Mouse (Mus musculus) heart, adult 8-10 months (tissue): ENCODE measurements around the gene Ercc6l. TPM values are rescaled to one million over a fixed set of nuclear protein-coding genes. Genes with fewer than 3 reads are reported as not detected.

ENCODE experiments used
- DNase-seq: peaks from one replicate; pipeline ENCODE4 v3.0.0; 2022; ENCODE audit warnings: low spot score
- total RNA-seq, 4 experiments: library from RNA; stranded (reverse); gene quantifications; 2 replicates each; pipeline ENCODE4 v1.2.4; 2022

The Ercc6l gene
- under 1 TPM; 0.27 to 0.29 (median 0.28) TPM for total RNA-seq

DNA sequence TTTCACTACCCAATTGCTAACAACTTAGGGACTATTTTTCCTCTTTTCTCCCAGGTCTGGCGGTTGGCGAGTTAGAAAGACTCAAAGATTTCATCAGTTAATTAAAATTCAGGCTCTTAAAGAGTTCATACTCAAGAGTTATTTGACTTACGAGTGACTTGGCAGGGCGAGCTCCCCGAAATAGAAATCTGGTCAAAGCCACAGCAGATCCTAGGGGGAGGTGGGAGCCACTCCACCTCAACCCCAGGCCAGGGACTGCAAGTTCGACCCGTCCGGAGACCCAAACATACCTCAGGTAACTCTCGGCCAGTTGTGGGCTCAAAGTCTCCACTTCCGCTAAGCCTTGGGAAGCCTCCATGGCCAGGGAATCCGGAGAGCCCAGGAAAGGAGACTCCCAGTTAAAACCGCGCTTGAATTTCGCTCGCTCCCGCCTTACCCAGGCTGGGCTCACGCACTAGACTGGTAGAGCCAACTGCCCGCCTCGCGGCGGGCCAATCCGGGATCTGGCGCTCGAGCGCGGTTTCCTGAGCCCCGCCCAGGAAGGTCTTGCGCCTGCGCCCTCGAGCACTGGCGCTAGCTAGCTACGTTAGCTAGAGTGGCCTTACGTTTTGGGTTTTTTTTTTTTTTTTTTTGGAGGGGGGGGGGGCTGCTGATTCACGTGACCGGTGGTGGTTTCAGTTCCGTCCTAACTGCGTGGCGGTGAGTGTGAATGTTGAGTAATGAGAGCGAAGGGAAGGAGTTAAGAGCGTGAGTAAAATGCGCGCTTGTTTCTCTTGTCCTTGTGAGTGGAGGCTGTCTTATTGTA, at the start of gene Ercc6l:
Ercc6l (minus strand) TSS at position 474 of the 805 bp plus-strand sequence.
- DNase-seq: peak; percentile 86

- no peak for DNase-seq
These were observed 33.9 kb upstream of the Ercc6l start for GRCm38 (mm10) chrX:102190840-102191239.

- DNase-seq: no peak
These were observed 32.7 kb upstream of the Ercc6l start for GRCm38 (mm10) chrX:102189581-102189980.

- peak; percentile 76 for DNase-seq
These were observed 32.0 kb upstream of the Ercc6l start, which contains the start of gene Rps4x for GRCm38 (mm10) chrX:102188712-102189497. TSS of gene Rps4x (minus strand) at chrX:102189394.

DNA sequence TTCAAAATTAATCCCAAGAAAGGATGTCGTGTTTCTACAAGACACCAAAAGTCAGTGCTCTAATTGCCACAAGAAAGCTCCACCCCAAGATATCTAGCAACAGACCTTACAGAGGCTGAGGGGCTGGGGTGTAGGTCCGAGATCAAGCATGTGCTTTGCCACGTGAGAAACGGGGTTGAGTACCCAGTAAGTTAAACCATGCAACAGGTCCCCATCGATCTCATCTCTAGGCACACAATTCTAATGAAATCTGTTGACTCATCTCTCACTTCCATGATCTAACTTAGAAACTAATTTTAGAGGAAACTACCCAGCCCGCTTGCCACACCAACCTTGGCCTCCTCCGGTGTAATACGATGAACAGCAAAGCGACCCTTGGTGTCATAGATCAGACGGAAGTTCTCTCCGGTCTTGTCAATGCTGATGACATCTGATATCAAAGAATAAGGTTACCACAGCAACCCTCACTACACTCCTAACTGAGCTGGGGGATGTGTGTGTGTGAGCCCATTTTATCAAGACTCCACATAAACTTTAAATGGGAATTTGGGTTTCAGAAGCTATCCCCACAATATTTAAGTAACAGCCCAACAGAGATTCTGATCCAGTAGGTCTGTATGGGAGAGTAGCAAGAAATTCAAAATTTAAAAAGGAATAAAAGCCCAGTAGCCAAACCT, 30.3 kb upstream of the Ercc6l start:
- DNase-seq: no peak

GRCm38 (mm10) chrX:102182575-102182974, 25.7 kb upstream of the Ercc6l start:
- DNase-seq: no peak

GRCm38 (mm10) chrX:102175538-102176287, 18.8 kb upstream of the Ercc6l start:
- DNase-seq: no peak

DNA sequence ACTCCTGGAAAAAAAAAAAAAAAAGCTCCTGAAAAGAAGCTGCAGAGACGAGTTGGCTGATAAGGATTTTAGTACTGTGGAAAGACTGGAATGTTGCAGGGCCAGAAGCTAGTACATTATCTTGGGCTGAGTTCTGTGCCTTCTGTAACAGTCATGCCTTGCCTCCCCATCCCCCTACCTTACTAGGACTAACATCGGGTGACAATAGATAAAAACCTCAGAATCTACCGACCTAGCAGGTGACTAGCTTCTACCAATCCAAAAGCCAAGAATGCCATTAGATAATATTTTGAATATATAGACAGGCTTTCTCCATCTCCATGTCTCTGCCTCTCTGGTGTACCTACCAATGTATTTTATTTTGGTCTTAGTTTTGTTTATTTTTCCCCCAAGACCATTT, 14.0 kb upstream of the Ercc6l start:
- DNase-seq: no peak

- no peak for DNase-seq
These were observed 13.2 kb upstream of the Ercc6l start for GRCm38 (mm10) chrX:102170135-102170534.

GRCm38 (mm10) chrX:102169724-102170123, 12.8 kb upstream of the Ercc6l start:
- no peak for DNase-seq

- no peak for DNase-seq
These were observed 10.1 kb upstream of the Ercc6l start for GRCm38 (mm10) chrX:102166986-102167385.

GRCm38 (mm10) chrX:102166521-102166920, 9.6 kb upstream of the Ercc6l start:
- no peak for DNase-seq

GRCm38 (mm10) chrX:102163529-102163928, 6.6 kb upstream of the Ercc6l start:
- peak; percentile 19 for DNase-seq

GRCm38 (mm10) chrX:102163096-102163495, 6.2 kb upstream of the Ercc6l start:
- no peak for DNase-seq

DNA sequence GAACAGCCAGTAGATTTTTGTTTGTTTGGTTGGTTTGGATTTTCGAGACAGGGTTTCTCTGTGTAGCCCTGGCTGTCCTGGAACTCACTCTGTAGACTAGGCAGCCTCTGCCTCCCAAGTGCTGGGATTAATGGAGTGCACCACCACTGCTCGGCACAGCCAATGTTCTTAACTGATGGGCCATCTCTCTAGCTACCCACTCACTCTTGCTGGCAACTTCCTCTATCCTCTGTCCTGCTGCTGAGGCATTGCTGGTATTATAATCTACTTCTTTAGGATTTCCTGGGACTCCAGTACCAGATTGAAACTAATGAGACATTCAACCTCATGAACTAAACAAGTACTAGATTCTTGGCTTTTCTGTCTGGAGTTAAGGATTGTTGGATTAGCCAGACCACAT, 3.6 kb upstream of the Ercc6l start:
- DNase-seq: no peak

DNA sequence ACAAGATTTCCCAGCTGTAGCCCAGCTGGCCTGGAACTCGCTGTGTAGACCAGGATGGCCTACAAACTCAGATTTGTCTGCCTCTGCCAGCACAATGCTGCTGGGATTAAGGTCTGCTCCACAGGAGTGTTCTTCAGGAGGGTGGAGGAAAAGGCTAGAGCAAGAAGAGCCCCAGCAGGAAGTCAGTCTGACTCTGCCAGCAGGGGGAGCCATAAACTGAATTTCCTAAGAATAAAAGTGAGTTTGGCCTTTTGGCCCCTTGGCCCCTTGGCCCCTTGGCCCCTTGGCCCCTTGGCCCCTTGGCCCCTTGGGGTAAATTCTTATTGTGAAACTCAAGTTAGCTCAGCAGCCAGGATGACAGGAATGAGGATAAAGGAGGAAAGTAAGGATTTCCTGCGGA, 2.9 kb upstream of the Ercc6l start:
- no peak for DNase-seq

DNA sequence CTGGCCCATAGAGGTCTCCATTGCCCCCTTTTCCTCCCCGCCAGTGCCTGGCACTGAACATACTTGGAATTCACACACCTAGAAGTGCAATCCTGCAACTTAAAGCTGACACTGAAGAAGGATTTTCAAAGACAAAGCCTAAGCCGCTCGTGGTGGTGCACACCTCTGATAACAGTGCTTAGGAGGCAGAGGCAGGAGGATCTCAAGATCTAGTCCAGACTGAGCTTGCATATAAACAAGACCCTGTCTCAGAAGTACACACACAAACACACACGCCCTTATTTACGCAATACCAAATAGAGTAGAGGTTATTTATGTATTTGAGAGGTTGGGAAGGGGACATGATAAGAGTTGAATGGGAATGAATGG, 516 bp upstream of the Ercc6l start:
- no peak for DNase-seq

GRCm38 (mm10) chrX:102141157-102141556, 15.7 kb downstream of the Ercc6l start:
- DNase-seq: no peak

GRCm38 (mm10) chrX:102121321-102121720, 35.6 kb downstream of the Ercc6l start:
- no peak for DNase-seq

- DNase-seq: peak; percentile 94
These were observed 37.6 kb downstream of the Ercc6l start, which contains the start of gene Pin4 for GRCm38 (mm10) chrX:102119042-102119864. TSS of gene Pin4 (plus strand) at chrX:102119447.

DNA sequence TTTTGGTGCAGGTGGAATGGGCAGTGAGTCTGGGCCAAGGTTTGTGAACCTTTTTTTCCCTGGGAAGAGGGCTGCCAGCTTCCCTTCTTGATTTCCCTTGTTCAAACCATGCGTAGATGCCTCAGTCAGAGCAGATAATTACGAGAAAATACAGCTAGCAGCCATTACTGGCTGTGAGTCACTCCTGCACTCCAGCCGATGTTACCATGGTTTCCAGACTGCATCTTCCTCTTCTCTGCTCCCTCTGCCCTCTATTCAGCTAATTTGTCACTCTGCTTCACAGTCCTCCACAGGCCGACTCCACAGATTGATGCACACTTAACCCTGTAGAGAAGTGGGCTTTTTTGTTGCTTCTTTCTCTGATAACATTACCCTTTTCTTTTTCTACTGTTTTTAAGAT, 41.2 kb downstream of the Ercc6l start:
- DNase-seq: no peak
